Mouse (Mus musculus) ovary, postnatal 14 days (tissue): ENCODE measurements at regions not wholly inside any gene's neighbourhood (a gene's known extent, or its start where the extent isn't known, plus 50 kb on each side); places are given as distances from the start of the nearest gene placed in this dataset.

ENCODE experiments used
- DNase-seq: peaks from one replicate; pipeline ENCODE4 v3.0.0; 2022; ENCODE audit warnings: low spot score

DNA sequence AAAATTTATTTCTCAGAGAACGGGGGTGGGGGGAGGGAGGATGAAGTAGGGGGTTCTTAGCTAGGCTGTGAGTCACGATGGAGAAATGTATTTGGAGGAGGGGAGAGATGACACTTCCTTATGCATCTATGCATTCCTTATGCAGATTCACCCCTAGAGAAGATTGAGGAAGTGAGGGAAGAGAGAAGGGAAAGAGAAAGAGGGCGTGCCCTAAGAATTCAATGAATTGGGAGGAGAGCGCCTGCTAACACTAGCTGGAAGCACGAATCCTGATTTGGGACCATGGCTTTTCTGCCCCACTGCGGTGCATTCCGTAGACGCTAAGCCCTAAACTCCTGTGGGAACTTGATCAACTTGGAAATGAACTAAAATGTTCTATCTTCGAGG, 56.1 kb downstream of the Foxi3 start:
- no peak for DNase-seq

DNA sequence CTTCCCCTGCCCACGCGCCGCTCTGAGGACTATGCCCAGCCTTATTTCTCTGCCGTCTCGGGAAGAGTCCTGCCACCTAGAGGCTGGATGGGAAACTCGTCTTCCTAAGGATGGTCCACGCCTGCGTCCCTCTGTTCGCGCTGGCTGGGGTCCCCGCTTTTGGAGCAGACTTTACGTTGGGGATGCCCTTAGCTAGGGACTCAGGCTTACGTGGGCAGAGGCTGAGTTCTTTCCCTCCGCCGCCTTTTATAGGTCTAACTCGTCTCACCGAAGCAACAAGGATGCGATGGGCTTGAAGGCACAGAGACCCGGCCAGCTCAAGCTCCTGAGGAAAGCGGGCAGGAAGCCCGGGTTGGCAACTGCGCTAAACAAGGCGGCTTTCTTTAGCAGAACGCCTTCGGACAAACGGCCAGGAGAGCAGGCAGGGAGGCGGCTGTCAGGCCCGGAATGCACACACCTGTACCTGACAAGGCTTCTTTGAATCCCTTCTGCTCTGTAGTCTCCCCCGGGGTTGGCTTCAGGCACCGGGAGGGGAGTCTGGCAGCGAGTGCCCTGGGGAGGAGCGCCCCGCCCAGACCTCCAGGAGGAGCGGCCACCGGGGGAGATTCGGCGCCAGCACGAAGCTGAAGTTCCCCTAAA, 56.6 kb downstream of the Foxi3 start:
- peak; percentile 11 for DNase-seq

DNA sequence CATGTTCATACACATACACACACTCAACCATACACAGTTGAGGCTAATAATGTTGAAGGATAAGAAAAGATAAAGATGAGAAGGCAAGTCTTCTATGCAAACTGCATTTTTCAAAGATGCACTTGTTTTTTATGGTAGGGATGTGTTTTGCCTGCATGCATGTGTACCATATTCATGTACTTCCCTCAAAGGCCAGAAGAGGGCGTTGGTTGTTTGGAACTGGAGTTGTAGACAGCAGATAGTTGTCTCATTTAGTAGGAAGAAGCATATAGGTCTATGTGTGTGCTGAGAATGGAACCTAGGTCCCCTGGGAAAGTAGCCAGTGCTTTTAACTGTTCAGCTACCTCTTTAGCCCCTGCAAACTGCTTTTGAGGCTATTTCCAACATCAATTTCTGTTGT, 60.1 kb downstream of the Foxi3 start:
- no peak for DNase-seq

GRCm38 (mm10) chr6:71021353-71021752, 65.0 kb downstream of the Foxi3 start:
- no peak for DNase-seq

GRCm38 (mm10) chr6:71025472-71025871, 69.1 kb downstream of the Foxi3 start:
- DNase-seq, result no peak

GRCm38 (mm10) chr6:71029663-71030062, 73.3 kb downstream of the Foxi3 start:
- no peak for DNase-seq

DNA sequence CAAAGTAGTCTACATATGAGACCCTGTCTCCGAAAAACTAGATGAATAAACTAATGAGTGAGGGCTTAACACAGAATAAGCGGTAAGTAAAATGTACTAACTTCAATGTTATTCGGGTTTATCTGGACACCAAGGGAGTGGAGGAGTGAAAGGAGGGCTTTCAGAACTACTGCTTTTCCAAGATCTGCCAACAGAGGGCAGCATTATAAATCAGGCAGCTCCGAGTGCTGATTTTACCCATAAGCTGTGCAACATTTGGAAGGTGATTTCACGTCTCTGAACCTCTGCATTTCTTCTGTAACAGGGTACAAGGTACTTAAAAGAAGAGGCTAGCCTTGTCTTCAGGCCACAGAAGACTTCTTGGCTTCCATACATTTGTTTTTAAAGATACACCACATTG, 74.2 kb downstream of the Foxi3 start:
- DNase-seq, result no peak

DNA sequence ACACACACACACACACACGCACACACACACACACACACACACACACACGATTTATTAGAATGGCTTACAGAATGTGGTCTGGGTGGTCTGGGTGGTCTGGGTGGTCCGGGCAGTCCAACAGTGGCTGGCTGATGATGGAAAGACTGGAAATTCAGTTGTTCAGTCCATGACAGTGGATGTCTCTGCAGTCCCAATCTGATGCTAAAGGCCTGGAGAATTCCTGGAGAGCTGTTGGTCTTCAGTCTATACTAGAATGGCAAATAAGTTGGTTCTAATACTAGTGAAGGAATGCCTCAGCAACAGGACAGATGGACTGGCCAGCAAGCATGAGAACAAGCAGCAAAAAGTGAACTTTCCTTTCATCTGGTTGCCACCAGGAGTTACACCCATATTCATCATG, 87.9 kb downstream of the Foxi3 start:
- DNase-seq, result no peak

DNA sequence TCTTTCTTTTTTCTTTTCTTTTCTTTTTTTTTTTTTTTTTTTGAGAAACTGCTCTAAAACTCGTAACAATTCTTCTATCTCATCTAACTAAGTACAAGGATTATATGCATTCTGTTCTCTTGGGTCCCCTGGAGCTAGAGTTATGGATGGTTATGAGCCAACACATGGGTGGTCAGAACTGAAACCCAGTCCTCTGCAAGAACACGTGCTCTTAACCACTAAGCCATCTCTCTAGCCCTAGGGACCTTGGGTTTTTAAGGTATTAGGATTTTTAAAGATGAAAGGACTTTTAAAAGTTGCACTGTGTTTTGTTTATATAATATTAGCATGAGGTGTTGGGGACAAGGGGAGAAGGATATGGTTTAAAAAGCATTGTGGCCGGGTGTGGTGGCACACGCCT, 88.9 kb downstream of the Foxi3 start:
- DNase-seq, result no peak

DNA sequence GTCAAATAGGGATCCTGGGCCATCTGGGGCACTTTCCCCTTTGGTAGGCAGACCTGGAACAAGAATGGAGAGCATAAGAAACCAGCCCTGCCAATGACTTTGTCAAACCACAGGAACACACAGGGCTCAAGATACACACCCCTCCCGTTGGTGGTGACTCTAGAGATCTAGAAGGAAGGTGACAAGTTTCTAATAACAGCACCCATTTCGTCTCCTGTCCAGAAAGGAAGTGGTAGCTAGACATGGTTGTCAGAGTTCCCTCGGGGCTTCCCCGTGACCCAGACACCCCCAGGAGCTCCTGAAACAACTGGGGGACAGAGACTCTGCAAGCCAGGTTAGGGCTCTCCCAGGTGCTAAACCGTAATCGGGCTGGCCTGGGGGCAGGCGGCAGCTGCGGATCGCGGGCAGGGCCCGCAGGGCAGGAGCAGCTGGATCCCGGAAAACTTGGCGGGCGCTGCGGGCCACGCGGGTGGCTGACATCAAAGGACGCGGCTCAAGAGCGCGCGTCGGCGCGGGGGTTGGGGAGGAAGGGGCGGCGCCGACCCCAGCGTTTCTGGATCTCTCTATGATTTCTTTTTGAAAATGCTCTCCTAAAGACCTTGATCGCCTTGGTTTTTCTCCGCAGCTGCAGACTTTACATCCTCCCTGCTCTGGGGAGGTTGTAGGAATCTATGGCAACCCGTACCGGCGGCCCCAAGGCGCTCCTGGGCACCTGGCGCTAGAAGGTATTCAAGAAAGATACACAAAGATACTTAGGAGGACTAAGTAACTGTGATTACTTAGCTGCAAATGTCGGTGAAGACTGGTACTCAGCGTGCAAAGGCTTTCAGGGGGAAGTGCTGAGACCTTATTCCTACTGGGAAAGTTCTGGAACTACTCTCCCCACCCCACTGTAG, 92.1 kb downstream of the Foxi3 start:
- peak; percentile 6 for DNase-seq

DNA sequence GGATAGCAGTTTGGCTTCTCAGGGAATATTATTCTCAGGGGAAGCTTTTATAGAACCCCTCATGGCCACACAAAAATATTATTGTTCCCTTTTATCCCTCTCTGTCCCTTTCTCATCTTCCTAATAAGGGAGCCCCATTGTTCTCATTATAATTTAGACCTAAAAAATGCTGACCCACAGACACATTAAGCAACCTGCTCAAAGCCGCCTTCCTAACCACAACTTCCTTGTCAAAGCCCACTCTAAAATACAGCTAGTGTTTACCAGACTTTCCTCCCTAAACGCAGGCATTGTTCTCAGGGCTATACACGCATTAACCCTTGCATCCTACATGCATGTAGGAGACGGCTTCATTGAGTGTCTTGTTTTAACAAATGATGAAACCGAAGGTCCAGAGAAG, 93.9 kb downstream of the Foxi3 start:
- DNase-seq, result no peak

DNA sequence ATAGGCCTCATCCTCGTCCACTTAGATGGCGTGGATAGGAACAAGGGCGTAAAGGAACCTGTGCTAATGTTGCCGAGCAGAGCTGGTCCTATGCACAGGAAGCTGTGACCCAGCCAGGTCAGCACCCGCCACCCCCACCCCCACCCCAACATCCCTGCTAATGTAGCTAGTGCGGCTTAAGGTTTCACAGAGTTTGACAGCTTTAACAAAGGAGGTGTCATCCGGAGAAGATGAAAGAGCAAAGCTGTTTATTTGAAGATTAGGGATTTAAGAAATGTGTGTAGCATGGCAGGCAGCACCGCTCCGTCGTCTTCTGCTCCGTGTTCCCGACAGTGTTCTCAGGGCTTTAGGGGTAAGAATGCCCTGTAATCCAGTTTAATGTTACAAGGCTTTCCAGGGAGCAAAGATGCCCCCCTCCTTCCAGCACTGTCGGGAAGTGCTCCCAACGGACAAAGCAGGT, 93.5 kb downstream of the Thnsl2 start:
- DNase-seq, result no peak

DNA sequence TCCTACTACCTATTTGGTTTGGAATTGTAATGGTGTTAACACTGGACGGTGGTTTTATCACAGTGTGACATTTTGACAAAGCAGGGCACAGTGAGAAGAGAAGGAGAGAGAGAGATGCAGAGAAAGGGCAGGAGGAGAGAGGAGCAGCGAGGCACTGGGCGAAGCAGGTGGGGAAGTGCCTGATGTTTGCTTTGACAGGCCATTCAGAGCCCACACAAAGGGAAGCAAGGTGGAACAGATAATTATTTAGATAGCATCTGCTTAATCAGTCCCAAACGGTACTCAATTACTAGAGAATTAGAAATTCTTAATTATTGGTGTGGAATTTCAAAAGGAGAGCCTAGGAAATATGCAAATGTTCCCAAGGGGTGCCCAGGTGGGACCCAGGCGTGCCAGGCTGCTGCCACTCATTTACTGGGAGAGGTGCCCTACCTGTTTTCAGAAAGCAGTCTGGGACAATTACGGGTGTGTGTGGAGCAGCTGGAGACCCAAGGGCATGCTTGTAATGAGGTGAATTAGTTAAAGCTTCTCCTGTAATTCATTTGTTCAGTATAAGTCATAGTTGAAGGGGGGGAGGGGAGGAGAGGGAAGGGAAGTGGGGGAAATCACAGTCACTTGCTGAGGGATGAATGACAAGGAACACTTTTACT, 86.9 kb downstream of the Thnsl2 start:
- no peak for DNase-seq

DNA sequence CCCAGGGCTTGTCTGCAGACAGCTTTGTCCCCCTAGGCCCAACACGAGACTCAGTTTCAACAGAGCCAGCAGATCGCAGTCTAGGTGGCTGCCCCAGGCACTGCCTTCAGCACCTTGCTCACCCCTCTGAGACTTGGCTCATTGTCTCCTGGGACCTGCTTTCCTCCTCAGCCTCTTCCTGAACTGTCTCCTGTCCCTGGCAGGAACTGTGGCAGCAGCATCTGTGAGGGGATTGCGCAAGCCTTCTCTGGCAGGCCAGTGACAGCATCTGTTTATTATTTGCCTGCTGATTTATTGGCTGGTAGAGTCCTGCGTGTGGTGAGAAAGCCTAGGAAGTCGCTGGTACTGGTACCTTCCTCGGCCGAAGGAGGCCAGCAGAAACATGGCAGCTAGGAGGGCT, 84.1 kb downstream of the Thnsl2 start:
- DNase-seq, result no peak

DNA sequence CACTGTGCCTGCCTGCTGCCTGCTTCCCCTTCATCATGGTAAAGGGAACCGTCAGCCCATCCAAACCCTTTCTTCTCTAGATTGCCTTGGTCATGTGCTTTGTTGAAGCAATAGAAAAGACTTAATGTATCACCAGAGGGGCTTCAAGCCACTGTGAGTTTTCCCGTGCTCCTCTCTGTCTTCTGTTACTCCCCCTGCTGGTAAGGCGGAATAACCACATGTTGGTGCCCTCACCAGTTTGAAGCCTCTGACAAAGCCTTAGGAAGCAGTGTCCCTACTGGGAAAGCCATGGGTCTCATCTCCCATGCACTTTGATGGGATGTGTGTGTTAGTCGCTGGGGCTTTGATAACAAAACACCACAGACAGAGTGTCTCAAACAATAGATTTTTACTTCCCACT, 81.3 kb downstream of the Thnsl2 start:
- no peak for DNase-seq

DNA sequence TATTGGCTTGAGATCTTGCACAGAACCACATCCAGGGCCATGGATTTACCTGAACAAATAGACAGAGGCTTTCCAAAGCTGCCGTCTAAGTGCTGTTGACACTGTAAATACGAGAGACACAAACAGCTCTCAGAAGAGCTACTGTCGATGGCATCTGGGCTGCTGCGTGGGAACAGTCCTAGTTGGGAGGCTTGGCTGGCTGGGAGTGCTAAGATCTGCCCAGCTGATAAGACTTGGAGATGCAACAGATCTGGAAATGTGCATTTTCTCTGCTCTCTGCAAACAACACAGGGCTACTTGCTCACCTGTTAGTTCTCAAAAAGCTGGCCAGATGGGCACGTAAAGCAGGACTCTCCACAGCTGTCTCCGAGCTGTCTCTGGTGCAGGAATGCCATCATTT, 78.8 kb downstream of the Thnsl2 start:
- no peak for DNase-seq

GRCm38 (mm10) chr6:71069229-71069628, 75.0 kb downstream of the Thnsl2 start:
- no peak for DNase-seq

DNA sequence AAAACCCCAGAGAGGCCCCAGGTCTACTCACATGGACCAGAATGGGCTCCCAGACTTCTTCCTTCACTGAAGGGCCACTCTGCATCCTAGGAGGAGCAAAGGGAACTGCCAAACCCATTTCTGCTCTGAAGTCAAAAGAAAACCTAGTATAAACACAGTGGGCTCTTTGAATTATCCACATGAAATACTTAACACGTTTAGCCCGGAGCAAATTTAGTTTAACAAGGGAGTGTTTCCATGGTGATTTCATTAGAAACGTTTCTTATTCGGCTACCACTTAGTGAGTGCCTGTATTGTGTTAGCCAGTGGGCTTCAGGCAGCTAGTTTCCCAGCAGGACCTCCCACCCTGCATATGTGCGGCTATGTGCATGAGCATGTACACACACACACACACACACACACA, 69.4 kb downstream of the Thnsl2 start:
- no peak for DNase-seq
